Mouse (Mus musculus) lung, adult 2 months (tissue): ENCODE results near the gene Hpcal1.

Experiments used
- CTCF ChIP-seq: fragments of 200-500 bp; IDR thresholded peaks from 2 replicates; pipeline ENCODE4 v1.5.1; 2011; ENCODE audit warnings: mild to moderate bottlenecking, low read length, control low read depth; ENCODE audit not compliant: insufficient read depth
- POLR2A ChIP-seq: fragments of 200-500 bp; IDR thresholded peaks from 2 replicates; pipeline ENCODE4 v1.6.1; 2011; ENCODE audit warnings: low read depth, mild to moderate bottlenecking, control low read depth, low read length, borderline replicate concordance; ENCODE audit errors: extremely low read depth

- no peak for TF ChIP-seq CTCF
- no peak for TF ChIP-seq POLR2A
Measured at GRCm38 (mm10) chr12:17723999-17724398, 33.3 kb downstream of the Hpcal1 start.
